8 mouse cellular contexts compared by ENCODE assay signal in the genomic region with DNA sequence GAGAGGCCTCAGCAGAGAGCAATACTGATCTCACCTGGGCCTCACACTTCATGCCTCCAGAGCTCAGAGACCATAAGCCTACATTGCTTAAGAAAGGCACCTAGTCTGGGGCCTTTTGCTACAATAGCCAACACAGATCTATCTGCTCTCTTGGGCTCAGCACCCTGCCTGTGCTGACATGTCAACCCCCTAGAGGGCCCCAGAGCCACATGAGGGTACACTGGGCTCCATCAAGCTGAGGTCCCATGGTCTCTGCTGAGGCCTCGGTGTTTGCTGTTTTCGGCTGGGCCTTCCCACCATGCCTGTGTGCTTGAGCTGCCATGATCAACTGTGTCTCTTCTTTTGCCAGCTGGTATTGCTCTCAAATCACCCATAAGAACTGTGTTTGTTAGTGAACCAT. TPM values are rescaled to one million over a fixed set of nuclear protein-coding genes. Genes with fewer than 3 reads are reported as not detected.
A peak's percentile ranks its signal among the peaks of the same experiment; 100 is the strongest.
DNase-seq lines count a peak whose midpoint lies in the region; ATAC-seq and TF ChIP-seq lines count a peak whose summit lies in the region.

No protein-coding gene starts in this region.

- no peak overlapping the region for H3K4me2 ChIP-seq in kidney, postnatal 0 days (ENCODE audit: low read length)
- H3K4me2 ChIP-seq in forebrain, embryonic 11.5 days (ENCODE audit: low read depth, low read length, severe bottlenecking) = no peak overlapping the region

- no peaks in the 10 kb centered on the region for H3K9me3 ChIP-seq in kidney, postnatal 0 days (replicated peaks; ENCODE audit: low read length)
- no peaks in the 10 kb centered on the region for H3K9me3 ChIP-seq in forebrain, embryonic 11.5 days (ENCODE audit: control insufficient read depth, low read length)

- H3K27ac ChIP-seq in bone marrow macrophage, adult 2 months (ENCODE audit: insufficient read depth, low read depth, low read length) = no peak overlapping the region
- H3K27ac ChIP-seq in kidney, postnatal 0 days = peak overlapping the region; percentile 62
- no peak overlapping the region for H3K27ac ChIP-seq in forebrain, embryonic 11.5 days (ENCODE audit: low read depth, low read length)

- 67% methylated on average over 2 of the region's 2 CpGs for WGBS in kidney, postnatal 0 days
- 91% methylated on average over 2 of the region's 2 CpGs for WGBS in forebrain, embryonic 11.5 days

- no peaks in the 10 kb centered on the region for H3K36me3 ChIP-seq in kidney, postnatal 0 days (ENCODE audit: insufficient read depth, low read length)
- no peaks in the 10 kb centered on the region for H3K36me3 ChIP-seq in forebrain, embryonic 11.5 days (ENCODE audit: control insufficient read depth, insufficient read depth, low read length)

- H3K9ac ChIP-seq in kidney, postnatal 0 days (ENCODE audit: low read depth, low read length) = no peak overlapping the region
- no peak overlapping the region for H3K9ac ChIP-seq in forebrain, embryonic 11.5 days (ENCODE audit: low read length)

- DNase-seq in ovary, postnatal 36 days (ENCODE audit: low spot score) = peak; percentile 41
- no peak for DNase-seq in ovary, postnatal 10 days (ENCODE audit: low spot score)
- peak; percentile 23 for DNase-seq in kidney, postnatal 0 days (ENCODE audit: low spot score)
- peak; percentile 51 for DNase-seq in naive thymus-derived CD4-positive, alpha-beta T cell, adult 2 months (ENCODE audit: low read depth)
- no peak for DNase-seq in forebrain, embryonic 11.5 days (ENCODE audit: low spot score)
- no peak for DNase-seq in ovary, adult 18-20 months (ENCODE audit: low spot score)

- peak; percentile 63 for TF ChIP-seq CTCF in bone marrow macrophage, adult 2 months (IDR thresholded peaks at IDR 0.05; ENCODE audit: low read depth, low read length)
- peak; percentile 66 for TF ChIP-seq CTCF in kidney, postnatal 0 days (IDR thresholded peaks at IDR 0.05; ENCODE audit: low read depth)

- H3K4me1 ChIP-seq in bone marrow macrophage, adult 2 months (ENCODE audit: control insufficient read depth, insufficient read depth, low read length) = peaks cover 12% of the 10 kb centered on the region
- H3K4me1 ChIP-seq in kidney, postnatal 0 days (replicated peaks; ENCODE audit: insufficient read depth, low read length) = 0 out of 2 replicates have a peak, but pooled peaks cover 7% of the 10 kb centered on the region
- no peaks in the 10 kb centered on the region for H3K4me1 ChIP-seq in forebrain, embryonic 11.5 days (replicated peaks; ENCODE audit: control insufficient read depth, insufficient read depth, low read length)

- no peak overlapping the region for H3K4me3 ChIP-seq in bone marrow macrophage, adult 2 months (ENCODE audit: insufficient read depth, low read length)
- H3K4me3 ChIP-seq in kidney, postnatal 0 days (replicated peaks; ENCODE audit: low read depth, low read length) = no peak overlapping the region
- no peak overlapping the region for H3K4me3 ChIP-seq in forebrain, embryonic 11.5 days (ENCODE audit: low read depth, low read length)

- no peak for TF ChIP-seq POLR2A in bone marrow macrophage, adult 2 months (IDR thresholded peaks at IDR 0.05; ENCODE audit: borderline replicate concordance, low read depth, low read length)

- peak; percentile 72 for ATAC-seq in kidney, postnatal 0 days (replicated peaks; ENCODE audit: low FRiP score, low read depth)
- ATAC-seq in forebrain, embryonic 11.5 days (replicated peaks; ENCODE audit: low FRiP score) = no peak
- no peak for ATAC-seq in cerebellum, adult (ENCODE audit: insufficient number of reproducible peaks, low FRiP score, low TSS enrichment)

- H3K27me3 ChIP-seq in kidney, postnatal 0 days (ENCODE audit: insufficient read depth, low read length) = no peaks in the 10 kb centered on the region
- H3K27me3 ChIP-seq in forebrain, embryonic 11.5 days (ENCODE audit: control insufficient read depth, insufficient read depth, low read length) = no peaks in the 10 kb centered on the region

RNA-seq across cellular contexts. Expression of a gene that starts 24.0 kb away (rescaled TPM):
- polyA plus RNA-seq in bone marrow macrophage, adult 2 months (2012; ENCODE audit: insufficient read depth, insufficient read length, missing spikeins) = 169 and 178 TPM in 2 replicates
- polyA plus RNA-seq in kidney, postnatal 0 days (2015; fragmentation: Nextera tagmentation; extraction: Ambion mirVana) = 70.6 and 71.0 TPM in 2 replicates
- polyA plus RNA-seq in forebrain, embryonic 11.5 days (2014; fragmentation: Nextera tagmentation; extraction: Ambion mirVana) = 41.9 and 45.7 TPM in 2 replicates

Comparison
In these comparisons a context has a peak if more than half of its experiments do, and no peak if none do; other contexts are left out.
1. DNase-seq: peak in ovary, postnatal 36 days (single experiment), kidney, postnatal 0 days (single experiment) and naive thymus-derived CD4-positive, alpha-beta T cell, adult 2 months (single experiment); none in ovary, postnatal 10 days (single experiment), forebrain, embryonic 11.5 days (single experiment) and ovary, adult 18-20 months (single experiment).